Mouse (Mus musculus) hematopoietic stem cell, adult 5-6 weeks (primary cell): ENCODE data around the gene Olfr1101. TPM values are rescaled to one million over a fixed set of nuclear protein-coding genes. Genes with fewer than 3 reads are reported as not detected.

Experiments
- ATAC-seq, 2 experiments: fragments of 125-278 bp in 1 of 2; replicated peaks in 1 of 2; 2 replicates each; pipeline ENCODE4 v1.8.0; 2016 to 2017; ENCODE audit warnings: inconsistent platforms in 2 of 2, mild to moderate bottlenecking in 2 of 2, moderate number of reproducible peaks in 2 of 2, low read depth in 1 of 2, moderate TSS enrichment in 1 of 2; ENCODE audit not compliant: low FRiP score in 2 of 2, poor library complexity in 2 of 2, severe bottlenecking in 2 of 2, insufficient read depth in 1 of 2, low TSS enrichment in 1 of 2
- total RNA-seq: library from RNA; stranded (forward); fragments of 172-1452, 232-1000 nt; gene quantifications from 2 replicates; pipeline ENCODE4 v1.2.3, GENCODE M21; 2017

The Olfr1101 gene
- not detected in 2 replicates for total RNA-seq

DNA sequence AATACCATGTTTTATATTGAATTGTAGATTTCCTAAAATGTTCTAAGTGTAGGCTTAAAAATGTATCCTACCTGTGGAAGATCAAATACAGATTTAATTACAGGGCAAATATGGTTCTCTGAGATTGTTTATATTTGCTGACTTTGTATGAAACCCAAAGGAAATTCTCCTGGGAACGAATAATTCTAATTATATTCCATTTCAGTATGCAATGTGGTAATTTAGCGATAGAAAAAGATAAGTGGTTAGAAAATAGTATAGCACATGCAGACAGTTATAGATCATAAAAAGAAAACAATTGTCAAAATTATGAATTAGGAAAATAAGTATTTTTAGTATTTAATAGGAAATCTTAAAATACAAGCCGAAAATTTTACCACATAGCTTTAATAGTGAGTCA, at the start of gene Olfr1101:
TSS of gene Olfr1101 (minus strand) at position 101 of the 400 bp plus-strand sequence.
- no peak for ATAC-seq

DNA sequence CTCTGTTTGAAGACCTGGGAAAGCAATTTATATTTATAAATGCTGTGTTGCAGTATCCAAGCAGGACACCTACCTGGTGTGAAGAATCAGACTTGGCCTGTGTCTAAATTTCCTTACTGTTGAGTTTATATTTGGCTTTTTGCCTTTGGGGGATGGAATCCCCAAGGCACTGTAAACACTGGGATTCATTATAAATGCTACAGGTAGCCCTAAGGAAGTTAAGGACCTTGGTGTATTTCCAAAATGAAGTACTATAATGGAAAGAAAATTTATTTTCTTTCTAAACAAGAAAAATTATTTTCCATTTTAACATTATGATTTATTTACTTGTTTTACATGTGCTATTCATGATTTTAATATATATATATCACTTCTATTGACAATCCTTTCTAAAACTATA, 45.4 kb upstream of the Olfr1101 start, which contains the start of gene Olfr1105:
TSS of gene Olfr1105 (minus strand) at position 101 of the 400 bp plus-strand sequence.
- ATAC-seq, result no peak

DNA sequence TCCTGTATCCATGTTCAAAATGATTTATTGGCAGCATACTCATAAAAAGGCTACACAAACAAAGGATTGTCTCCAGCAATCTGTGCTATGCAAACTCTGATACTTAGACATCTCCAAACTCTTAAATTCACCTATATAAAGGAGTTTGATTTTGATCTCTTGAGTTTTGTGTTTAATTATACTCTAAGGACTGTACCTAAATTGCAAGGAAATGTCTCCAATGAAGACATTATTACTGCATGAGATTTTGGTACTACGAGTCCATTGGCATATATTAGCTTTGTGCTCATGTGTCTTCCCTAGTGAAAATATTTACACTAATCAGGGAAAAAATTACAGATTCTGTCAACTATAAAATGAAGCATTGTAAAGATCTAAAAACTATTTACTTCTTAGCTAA, 36.0 kb upstream of the Olfr1101 start, which contains the start of gene Olfr1104:
TSS of gene Olfr1104 (minus strand) at position 101 of the 400 bp plus-strand sequence.
- no peak for ATAC-seq

DNA sequence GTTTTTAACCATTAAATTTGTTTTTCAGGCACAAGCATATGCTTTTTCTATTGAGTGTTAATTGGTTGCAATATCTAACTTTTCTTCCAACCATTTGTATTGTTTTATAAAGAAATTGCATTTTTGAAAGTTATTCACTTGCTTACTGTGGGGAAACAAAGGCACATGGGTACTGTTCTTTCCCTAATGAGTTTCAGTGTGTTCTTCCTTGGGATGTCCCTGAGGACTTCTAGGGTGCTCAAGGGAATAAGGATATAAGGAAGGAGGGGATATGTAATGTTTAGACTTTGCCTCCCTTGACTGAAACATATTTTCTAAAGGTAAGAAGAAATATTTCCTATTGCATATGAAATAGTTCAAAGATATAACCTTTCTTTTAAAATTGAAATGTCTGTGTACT, 7.1 kb upstream of the Olfr1101 start, which contains the start of gene Olfr1102:
TSS of gene Olfr1102 (plus strand) at position 301 of the 400 bp plus-strand sequence.
- no peak for ATAC-seq

DNA sequence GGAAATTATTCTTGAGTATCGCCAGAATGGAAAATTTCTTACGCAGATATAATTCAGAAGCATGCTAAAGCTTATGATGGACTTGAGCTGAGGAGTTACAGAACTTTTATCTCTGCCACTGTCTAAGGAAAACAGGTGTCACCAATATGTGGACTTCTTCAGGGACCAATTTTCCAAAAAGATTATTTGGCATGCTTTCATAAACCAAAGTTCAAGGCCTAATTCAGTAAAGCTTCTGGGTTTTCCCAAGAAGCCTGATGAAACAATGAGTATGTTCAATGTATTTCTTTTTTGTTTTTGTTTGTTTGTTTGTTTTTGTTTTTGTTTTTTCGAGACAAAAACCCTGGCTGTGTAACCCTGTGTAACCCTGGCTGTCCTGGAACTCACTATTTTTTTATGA, 11.2 kb downstream of the Olfr1101 start, which contains the start of gene Olfr1100:
TSS of gene Olfr1100 (minus strand) at position 101 of the 400 bp plus-strand sequence.
- ATAC-seq, result no peak

DNA sequence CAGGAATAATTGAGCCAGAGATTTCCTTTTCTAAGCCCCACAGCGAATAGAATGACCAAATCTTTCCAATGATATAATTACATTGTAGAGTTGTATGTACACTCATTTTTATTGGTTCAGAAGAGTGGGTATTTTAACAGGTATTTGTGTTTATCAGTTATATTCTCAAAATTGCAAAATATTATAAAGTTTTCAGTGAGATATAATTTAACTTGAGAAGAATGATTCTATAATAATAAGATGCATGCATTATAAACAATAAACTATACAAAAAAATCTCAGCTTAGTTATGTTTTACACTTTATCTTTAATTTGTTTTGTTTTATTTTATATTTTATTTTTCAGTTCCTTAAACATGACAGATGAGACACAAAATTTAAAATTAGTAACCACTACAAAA, 30.4 kb downstream of the Olfr1101 start, which contains the start of gene Olfr1099:
TSS of gene Olfr1099 (minus strand) at position 101 of the 400 bp plus-strand sequence.
- no peak for ATAC-seq

Other genes starting within 250 kb of the Olfr1101 start
- gene Olfr1090, start 232.2 kb downstream of the Olfr1101 start, total RNA-seq, result not detected in 2 replicates
- gene Olfr1093, start 208.7 kb downstream of the Olfr1101 start, total RNA-seq, result not detected in 2 replicates
- gene Olfr141, start 181.2 kb downstream of the Olfr1101 start, total RNA-seq, result not detected in 2 replicates
- not detected in 2 replicates for gene Olfr1094, start 166.6 kb downstream of the Olfr1101 start, total RNA-seq
- gene Olfr1095, start 139.5 kb downstream of the Olfr1101 start, total RNA-seq, result not detected in 2 replicates
- gene Gm13723, start 116.4 kb downstream of the Olfr1101 start, total RNA-seq, result not detected in 2 replicates
- not detected in 2 replicates for gene Olfr1097, start 99.0 kb downstream of the Olfr1101 start, total RNA-seq
- gene Olfr1098, start 66.7 kb downstream of the Olfr1101 start, total RNA-seq, result not detected in 2 replicates
- gene Olfr1099, start 30.5 kb downstream of the Olfr1101 start, total RNA-seq, result not detected in 2 replicates
- not detected in 2 replicates for gene Olfr1100, start 11.3 kb downstream of the Olfr1101 start, total RNA-seq
- gene Olfr1102, start 7.2 kb upstream of the Olfr1101 start, total RNA-seq, result not detected in 2 replicates
- not detected in 2 replicates for gene Olfr1104, start 35.9 kb upstream of the Olfr1101 start, total RNA-seq
- not detected in 2 replicates for gene Olfr1105, start 45.3 kb upstream of the Olfr1101 start, total RNA-seq
- not detected in 2 replicates for gene Olfr1106, start 61.1 kb upstream of the Olfr1101 start, total RNA-seq
- not detected in 2 replicates for gene Olfr1107, start 84.6 kb upstream of the Olfr1101 start, total RNA-seq
- gene Olfr1109, start 104.8 kb upstream of the Olfr1101 start, total RNA-seq, result not detected in 2 replicates
- not detected in 2 replicates for gene Olfr259, start 123.3 kb upstream of the Olfr1101 start, total RNA-seq
- gene Olfr1110, start 149.1 kb upstream of the Olfr1101 start, total RNA-seq, result not detected in 2 replicates
- gene Olfr1111, start 161.4 kb upstream of the Olfr1101 start, total RNA-seq, result not detected in 2 replicates
- not detected in 2 replicates for gene Olfr1112, start 196.6 kb upstream of the Olfr1101 start, total RNA-seq
- not detected in 2 replicates for gene Olfr1113, start 217.7 kb upstream of the Olfr1101 start, total RNA-seq